ENCODE assay signal across 18 mouse cellular contexts in genomic region chr14:72294631-72295030, GRCm38 (mm10).
DNase-seq lines count a peak whose midpoint lies in the region; ATAC-seq and TF ChIP-seq lines count a peak whose summit lies in the region.
"Had no signal": no experiment of that assay in that cellular context is flagged by ENCODE, and none has a peak within 500 bp of the region (broad histone marks: within the 10 kb centered on the region; RNA-seq: fewer than 3 reads in every experiment).

No protein-coding gene starts in this region.

- no peaks in the 10 kb centered on the region; the same call in 1 of the 2 replicates for H3K4me1 ChIP-seq in intestine, embryonic 14.5 days (replicated peaks; ENCODE audit: control insufficient read depth, insufficient read depth, low read length)
- no peaks in the 10 kb centered on the region for H3K4me1 ChIP-seq in intestine, postnatal 0 days (replicated peaks; ENCODE audit: control insufficient read depth, insufficient read depth, low read length)
- peaks cover 6% of the 10 kb centered on the region for H3K4me1 ChIP-seq in neural tube, embryonic 12.5 days
- peaks cover 19% of the 10 kb centered on the region for H3K4me1 ChIP-seq in neural tube, embryonic 13.5 days (replicated peaks)
- no peaks in the 10 kb centered on the region for H3K4me1 ChIP-seq in forebrain, embryonic 13.5 days

- no peaks in the 10 kb centered on the region for H3K9me3 ChIP-seq in intestine, embryonic 14.5 days (ENCODE audit: control insufficient read depth, low read length)
- no peaks in the 10 kb centered on the region for H3K9me3 ChIP-seq in intestine, postnatal 0 days (ENCODE audit: control insufficient read depth)
- H3K9me3 ChIP-seq in neural tube, embryonic 12.5 days = no peaks in the 10 kb centered on the region
- no peaks in the 10 kb centered on the region for H3K9me3 ChIP-seq in neural tube, embryonic 13.5 days
- H3K9me3 ChIP-seq in forebrain, embryonic 13.5 days (replicated peaks) = no peaks in the 10 kb centered on the region
- H3K9me3 ChIP-seq: embryonic facial prominence, embryonic 12.5 days; heart, embryonic 10.5 days; hindbrain, embryonic 12.5 days had no signal

- 23% methylated on average over 6 of the region's 6 CpGs for WGBS in intestine, embryonic 14.5 days
- WGBS in intestine, postnatal 0 days = 34% methylated on average over 6 of the region's 6 CpGs
- 27% methylated on average over 6 of the region's 6 CpGs for WGBS in neural tube, embryonic 12.5 days
- 29% methylated on average over 6 of the region's 6 CpGs for WGBS in neural tube, embryonic 13.5 days
- WGBS in forebrain, embryonic 13.5 days = 39% methylated on average over 6 of the region's 6 CpGs

- H3K4me2 ChIP-seq in intestine, embryonic 14.5 days (ENCODE audit: low read length) = no peak overlapping the region
- H3K4me2 ChIP-seq in intestine, postnatal 0 days (replicated peaks; ENCODE audit: low read depth) = no peak overlapping the region
- H3K4me2 ChIP-seq in neural tube, embryonic 12.5 days (replicated peaks) = peak overlapping the region; percentile 30; the same call in 1 of the 2 replicates
- H3K4me2 ChIP-seq in neural tube, embryonic 13.5 days = peak overlapping the region; percentile 33
- no peak overlapping the region for H3K4me2 ChIP-seq in forebrain, embryonic 13.5 days
- H3K4me2 ChIP-seq: embryonic facial prominence, embryonic 12.5 days had no signal

- H3K9ac ChIP-seq in intestine, embryonic 14.5 days (ENCODE audit: low read length) = no peak overlapping the region
- no peak overlapping the region for H3K9ac ChIP-seq in intestine, postnatal 0 days (ENCODE audit: low read depth, low read length)
- no peak overlapping the region for H3K9ac ChIP-seq in neural tube, embryonic 12.5 days
- H3K9ac ChIP-seq in neural tube, embryonic 13.5 days = no peak overlapping the region
- no peak overlapping the region for H3K9ac ChIP-seq in forebrain, embryonic 13.5 days
- H3K9ac ChIP-seq: embryonic facial prominence, embryonic 12.5 days; hindbrain, embryonic 12.5 days had no signal

- no peak overlapping the region for H3K4me3 ChIP-seq in intestine, embryonic 14.5 days (ENCODE audit: low read depth, low read length)
- no peak overlapping the region for H3K4me3 ChIP-seq in intestine, postnatal 0 days (ENCODE audit: low read depth, low read length)
- no peak overlapping the region for H3K4me3 ChIP-seq in neural tube, embryonic 12.5 days
- no peak overlapping the region for H3K4me3 ChIP-seq in neural tube, embryonic 13.5 days
- no peak overlapping the region for H3K4me3 ChIP-seq in forebrain, embryonic 13.5 days
- H3K4me3 ChIP-seq: embryonic facial prominence, embryonic 12.5 days; heart, embryonic 10.5 days; hindbrain, embryonic 12.5 days had no signal

- H3K27ac ChIP-seq in intestine, embryonic 14.5 days (ENCODE audit: low read depth) = no peak overlapping the region
- H3K27ac ChIP-seq in intestine, postnatal 0 days (ENCODE audit: low read depth, low read length) = no peak overlapping the region
- H3K27ac ChIP-seq in neural tube, embryonic 12.5 days = no peak overlapping the region
- no peak overlapping the region for H3K27ac ChIP-seq in neural tube, embryonic 13.5 days (replicated peaks)
- H3K27ac ChIP-seq in forebrain, embryonic 13.5 days = no peak overlapping the region
- H3K27ac ChIP-seq: embryonic facial prominence, embryonic 12.5 days; heart, embryonic 10.5 days; hindbrain, embryonic 12.5 days had no signal

- no peaks in the 10 kb centered on the region for H3K36me3 ChIP-seq in intestine, embryonic 14.5 days (ENCODE audit: control insufficient read depth, insufficient read depth, low read length)
- no peaks in the 10 kb centered on the region for H3K36me3 ChIP-seq in intestine, postnatal 0 days (ENCODE audit: control insufficient read depth, insufficient read depth)
- no peaks in the 10 kb centered on the region for H3K36me3 ChIP-seq in neural tube, embryonic 12.5 days
- no peaks in the 10 kb centered on the region for H3K36me3 ChIP-seq in neural tube, embryonic 13.5 days
- no peaks in the 10 kb centered on the region for H3K36me3 ChIP-seq in forebrain, embryonic 13.5 days (ENCODE audit: poor library complexity, severe bottlenecking)
- H3K36me3 ChIP-seq: embryonic facial prominence, embryonic 12.5 days; G1E; heart, embryonic 10.5 days; hindbrain, embryonic 12.5 days had no signal

- peak; percentile 51 for DNase-seq in intestine, embryonic 14.5 days (ENCODE audit: low spot score)
- no peak for DNase-seq in neural tube, embryonic 10.5 days (ENCODE audit: extremely low spot score, low spot score)
- DNase-seq in mesoderm, embryonic 11.5 days (ENCODE audit: low read depth, low spot score) = peak; percentile 23
- no peak for DNase-seq in embryo, embryonic 11 days
- DNase-seq: adrenal gland, postnatal 10 days; cerebellum, adult 11 months; cerebellum, adult 8-10 months; gastrocnemius, postnatal 14 days; heart, postnatal 10 days; heart, postnatal 4 days had no signal

- no peak for ATAC-seq in intestine, embryonic 14.5 days (replicated peaks; ENCODE audit: low FRiP score, low TSS enrichment, low read depth)
- no peak for ATAC-seq in intestine, postnatal 0 days
- ATAC-seq in neural tube, embryonic 12.5 days (ENCODE audit: low FRiP score, low read depth) = no peak
- ATAC-seq in neural tube, embryonic 13.5 days (ENCODE audit: low read depth) = no peak
- ATAC-seq in forebrain, embryonic 13.5 days = no peak

- TF ChIP-seq CTCF in intestine, postnatal 0 days (IDR thresholded peaks at IDR 0.05; ENCODE audit: low read depth) = no peak

- H3K27me3 ChIP-seq in intestine, embryonic 14.5 days (replicated peaks; ENCODE audit: control insufficient read depth, insufficient read depth, low read length) = no peaks in the 10 kb centered on the region
- no peaks in the 10 kb centered on the region for H3K27me3 ChIP-seq in intestine, postnatal 0 days (replicated peaks; ENCODE audit: control insufficient read depth, insufficient read depth, low read length)
- no peaks in the 10 kb centered on the region; the same call in 1 of the 2 replicates for H3K27me3 ChIP-seq in neural tube, embryonic 12.5 days (replicated peaks)
- no peaks in the 10 kb centered on the region for H3K27me3 ChIP-seq in neural tube, embryonic 13.5 days
- 0 out of 2 replicates have a peak, but pooled peaks cover 4% of the 10 kb centered on the region for H3K27me3 ChIP-seq in forebrain, embryonic 13.5 days
- H3K27me3 ChIP-seq: hindbrain, embryonic 12.5 days had no signal

Comparison
In these comparisons a context has a peak if more than half of its experiments do, and no peak if none do; other contexts are left out.
1. DNase-seq: peak in intestine, embryonic 14.5 days (single experiment) and mesoderm, embryonic 11.5 days (single experiment); none in neural tube, embryonic 10.5 days (single experiment) and embryo, embryonic 11 days (single experiment).
2. H3K4me2 ChIP-seq: peak in neural tube, embryonic 12.5 days (single experiment) and neural tube, embryonic 13.5 days (single experiment); none in intestine, embryonic 14.5 days (single experiment), intestine, postnatal 0 days (single experiment) and forebrain, embryonic 13.5 days (single experiment).